Mouse (Mus musculus): Measurements from ENCODE around the gene Rfx4. TPM values are rescaled to one million over a fixed set of nuclear protein-coding genes. Genes with fewer than 3 reads are reported as not detected.

The Rfx4 gene
- polyA plus RNA-seq, 1 experiment: not detected

GRCm38 (mm10) chr10:84917731-84918095 lies 161.9 kb downstream of the Rfx4 start:
- H3K36me3 ChIP-seq (ENCODE audit: control insufficient read depth, insufficient read depth): no peaks in the 10 kb centered on the region
- H3K79me3 ChIP-seq (ENCODE audit: low read depth): peaks cover 41% of the 10 kb centered on the region
- peak overlapping the region; percentile 92 for H3ac ChIP-seq (ENCODE audit: control insufficient read depth, insufficient read length, low read depth)
- H3K27me3 ChIP-seq (ENCODE audit: control insufficient read depth, insufficient read depth, insufficient read length): no peaks in the 10 kb centered on the region
- peaks cover 51% of the 10 kb centered on the region for H3K79me2 ChIP-seq (ENCODE audit: control insufficient read depth, insufficient read depth)
- TF ChIP-seq CTCF (IDR thresholded peaks at IDR 0.05; ENCODE audit: control insufficient read depth, insufficient read depth, insufficient read length): no peak
- TF ChIP-seq USF1 (IDR thresholded peaks at IDR 0.05; ENCODE audit: low read depth): no peak
- TF ChIP-seq MYOG (IDR thresholded peaks at IDR 0.05; ENCODE audit: control insufficient read depth, extremely low read depth, insufficient read length): no peak
- TF ChIP-seq MAX (IDR thresholded peaks at IDR 0.05): no peak
- TF ChIP-seq FOSL1 (IDR thresholded peaks at IDR 0.05; ENCODE audit: insufficient read depth, low read length, poor library complexity, severe bottlenecking): no peak
- TF ChIP-seq MYOD1 (IDR thresholded peaks at IDR 0.05; ENCODE audit: control insufficient read depth, insufficient read length, low read depth): no peak
- TF ChIP-seq CEBPB (IDR thresholded peaks at IDR 0.05; ENCODE audit: low read depth): no peak
- H3K4me3 ChIP-seq (ENCODE audit: insufficient read depth, poor library complexity, severe bottlenecking): peak overlapping the region; percentile 71

GRCm38 (mm10) chr10:84926336-84926735 lies 170.5 kb downstream of the Rfx4 start:
- TF ChIP-seq CTCF (IDR thresholded peaks at IDR 0.05; ENCODE audit: control insufficient read depth, insufficient read depth, insufficient read length) (no peak), FOSL1 (IDR thresholded peaks at IDR 0.05; ENCODE audit: insufficient read depth, low read length, poor library complexity, severe bottlenecking) (no peak), MAX (IDR thresholded peaks at IDR 0.05) (no peak), MYOD1 (IDR thresholded peaks at IDR 0.05; ENCODE audit: control insufficient read depth, insufficient read length, low read depth) (no peak), MYOG (IDR thresholded peaks at IDR 0.05; ENCODE audit: control insufficient read depth, extremely low read depth, insufficient read length) (no peak)
- Histone ChIP-seq H3K79me2 (ENCODE audit: control insufficient read depth, insufficient read depth) (peaks cover 60% of the 10 kb centered on the region), H3K27me3 (ENCODE audit: control insufficient read depth, insufficient read depth, insufficient read length) (no peaks in the 10 kb centered on the region), H3ac (ENCODE audit: control insufficient read depth, insufficient read length, low read depth) (no peak overlapping the region), H3K36me3 (ENCODE audit: control insufficient read depth, insufficient read depth) (peaks cover 17% of the 10 kb centered on the region), H3K4me3 (ENCODE audit: insufficient read depth, poor library complexity, severe bottlenecking) (no peak overlapping the region), H3K79me3 (ENCODE audit: low read depth) (peaks cover 21% of the 10 kb centered on the region)

- TF ChIP-seq MYOD1 (IDR thresholded peaks at IDR 0.05; ENCODE audit: control insufficient read depth, insufficient read length, low read depth) (no peak), MAX (IDR thresholded peaks at IDR 0.05) (no peak), FOSL1 (IDR thresholded peaks at IDR 0.05; ENCODE audit: insufficient read depth, low read length, poor library complexity, severe bottlenecking) (no peak)
- Histone ChIP-seq H3K4me3 (ENCODE audit: insufficient read depth, poor library complexity, severe bottlenecking) (no peak overlapping the region), H3K27me3 (ENCODE audit: control insufficient read depth, insufficient read depth, insufficient read length) (no peaks in the 10 kb centered on the region), H3K79me3 (ENCODE audit: low read depth) (peaks cover 20% of the 10 kb centered on the region), H3K79me2 (ENCODE audit: control insufficient read depth, insufficient read depth) (peaks cover 56% of the 10 kb centered on the region), H3ac (ENCODE audit: control insufficient read depth, insufficient read length, low read depth) (no peak overlapping the region), H3K36me3 (ENCODE audit: control insufficient read depth, insufficient read depth) (peaks cover 17% of the 10 kb centered on the region)
These were observed 171.0 kb downstream of the Rfx4 start for GRCm38 (mm10) chr10:84926885-84927284.

GRCm38 (mm10) chr10:84928465-84928864 lies 172.6 kb downstream of the Rfx4 start:
- H3K79me2 ChIP-seq (ENCODE audit: control insufficient read depth, insufficient read depth): peaks cover 43% of the 10 kb centered on the region
- H3K27me3 ChIP-seq (ENCODE audit: control insufficient read depth, insufficient read depth, insufficient read length): no peaks in the 10 kb centered on the region
- H3K4me3 ChIP-seq (ENCODE audit: insufficient read depth, poor library complexity, severe bottlenecking): no peak overlapping the region
- H3ac ChIP-seq (ENCODE audit: control insufficient read depth, insufficient read length, low read depth): no peak overlapping the region
- TF ChIP-seq CTCF (IDR thresholded peaks at IDR 0.05; ENCODE audit: control insufficient read depth, insufficient read depth, insufficient read length): no peak
- TF ChIP-seq CEBPB (IDR thresholded peaks at IDR 0.05; ENCODE audit: low read depth): no peak
- no peak for TF ChIP-seq MAX (IDR thresholded peaks at IDR 0.05)
- no peak for TF ChIP-seq USF1 (IDR thresholded peaks at IDR 0.05; ENCODE audit: low read depth)
- no peak for TF ChIP-seq MYOD1 (IDR thresholded peaks at IDR 0.05; ENCODE audit: control insufficient read depth, insufficient read length, low read depth)
- TF ChIP-seq FOSL1 (IDR thresholded peaks at IDR 0.05; ENCODE audit: insufficient read depth, low read length, poor library complexity, severe bottlenecking): no peak
- no peak for TF ChIP-seq MYOG (IDR thresholded peaks at IDR 0.05; ENCODE audit: control insufficient read depth, extremely low read depth, insufficient read length)
- H3K36me3 ChIP-seq (ENCODE audit: control insufficient read depth, insufficient read depth): peaks cover 17% of the 10 kb centered on the region
- H3K79me3 ChIP-seq (ENCODE audit: low read depth): peaks cover 13% of the 10 kb centered on the region

- H3K4me3 ChIP-seq (ENCODE audit: insufficient read depth, poor library complexity, severe bottlenecking): no peak overlapping the region
- peaks cover 18% of the 10 kb centered on the region for H3K79me3 ChIP-seq (ENCODE audit: low read depth)
- peaks cover 35% of the 10 kb centered on the region for H3K79me2 ChIP-seq (ENCODE audit: control insufficient read depth, insufficient read depth)
- H3K27me3 ChIP-seq (ENCODE audit: control insufficient read depth, insufficient read depth, insufficient read length): no peaks in the 10 kb centered on the region
- peaks cover 4% of the 10 kb centered on the region for H3K36me3 ChIP-seq (ENCODE audit: control insufficient read depth, insufficient read depth)
- TF ChIP-seq MAX (IDR thresholded peaks at IDR 0.05): no peak
- no peak for TF ChIP-seq CEBPB (IDR thresholded peaks at IDR 0.05; ENCODE audit: low read depth)
- TF ChIP-seq MYOG (IDR thresholded peaks at IDR 0.05; ENCODE audit: control insufficient read depth, extremely low read depth, insufficient read length): no peak
- no peak for TF ChIP-seq MYOD1 (IDR thresholded peaks at IDR 0.05; ENCODE audit: control insufficient read depth, insufficient read length, low read depth)
- TF ChIP-seq FOSL1 (IDR thresholded peaks at IDR 0.05; ENCODE audit: insufficient read depth, low read length, poor library complexity, severe bottlenecking): no peak
- no peak for TF ChIP-seq CTCF (IDR thresholded peaks at IDR 0.05; ENCODE audit: control insufficient read depth, insufficient read depth, insufficient read length)
- TF ChIP-seq USF1 (IDR thresholded peaks at IDR 0.05; ENCODE audit: low read depth): no peak
- H3ac ChIP-seq (ENCODE audit: control insufficient read depth, insufficient read length, low read depth): no peak overlapping the region
These were observed 179.8 kb downstream of the Rfx4 start for GRCm38 (mm10) chr10:84935553-84936209.

Data from C2C12 (cell line).